Mouse (Mus musculus) G1E (cell line): ENCODE measurements around the gene Dnase2a.

ENCODE experiments used
- CTCF ChIP-seq: IDR thresholded peaks from 2 replicates; pipeline ENCODE4 v1.5.1; 2012; ENCODE audit warnings: low read depth, low read length, inconsistent platforms, mixed read lengths
- GATA1 ChIP-seq: IDR thresholded peaks from 2 replicates; pipeline ENCODE4 v1.6.1; 2012; ENCODE audit warnings: borderline replicate concordance, low read length, inconsistent platforms, mixed read lengths
- GATA2 ChIP-seq: IDR thresholded peaks from 2 replicates; pipeline ENCODE4 v1.6.1; 2012; ENCODE audit warnings: low read depth, low read length, inconsistent platforms, borderline replicate concordance
- POLR2AphosphoS5 ChIP-seq: IDR thresholded peaks from 2 replicates; pipeline ENCODE4 v1.6.1; 2012; ENCODE audit warnings: low read depth, low read length, inconsistent platforms; ENCODE audit not compliant: insufficient replicate concordance
- TAL1 ChIP-seq: conservative IDR thresholded peaks from 2 replicates; pipeline ENCODE4 v1.6.1; 2012; ENCODE audit warnings: low read depth, low read length, inconsistent platforms, mixed read lengths

- peak; percentile 54 for TF ChIP-seq CTCF
- no peak for TF ChIP-seq POLR2AphosphoS5
- TF ChIP-seq GATA1, result no peak
- no peak for TF ChIP-seq TAL1
- TF ChIP-seq GATA2, result no peak
These were observed 20.3 kb downstream of the Dnase2a start for GRCm38 (mm10) chr8:84928456-84929306.
